Mouse (Mus musculus): ENCODE data around the gene Klf13. TPM values are rescaled to one million over a fixed set of nuclear protein-coding genes. Genes with fewer than 3 reads are reported as not detected.

Gene Klf13
- polyA plus RNA-seq, 1 experiment, result 59.6 TPM

DNA sequence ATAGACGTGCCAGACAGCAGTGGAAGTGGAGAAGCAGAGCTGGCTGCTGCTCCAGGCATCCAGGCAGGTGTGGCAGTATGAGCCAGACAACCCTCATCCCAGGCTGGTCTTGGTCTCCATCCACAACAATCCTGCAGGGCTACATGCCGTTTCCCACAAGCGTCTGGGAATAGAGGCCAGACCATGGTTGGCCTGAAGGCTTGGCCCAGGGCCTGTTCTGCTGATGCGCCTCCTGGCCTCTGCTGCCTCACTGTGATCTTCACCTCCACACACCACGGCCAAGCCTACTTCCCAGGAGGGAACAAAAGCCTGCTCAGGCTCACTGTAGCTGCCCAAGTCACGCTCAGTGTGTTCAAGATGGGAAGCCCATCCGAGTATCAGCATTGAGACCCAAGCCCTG, 56.0 kb downstream of the Klf13 start:
- peaks cover 9% of the 10 kb centered on the region for H3K4me1 ChIP-seq (ENCODE audit: control insufficient read depth, insufficient read depth, low read length)
- no peak overlapping the region for H3K27ac ChIP-seq (ENCODE audit: insufficient read depth, low read length)
- H3K4me3 ChIP-seq (ENCODE audit: insufficient read depth, low read length), result no peak overlapping the region
- no peak for TF ChIP-seq POLR2A (IDR thresholded peaks at IDR 0.05; ENCODE audit: extremely low read depth, insufficient read depth, low read length)
- TF ChIP-seq CTCF (IDR thresholded peaks at IDR 0.05; ENCODE audit: extremely low read depth, insufficient read depth, low read length), result no peak

DNA sequence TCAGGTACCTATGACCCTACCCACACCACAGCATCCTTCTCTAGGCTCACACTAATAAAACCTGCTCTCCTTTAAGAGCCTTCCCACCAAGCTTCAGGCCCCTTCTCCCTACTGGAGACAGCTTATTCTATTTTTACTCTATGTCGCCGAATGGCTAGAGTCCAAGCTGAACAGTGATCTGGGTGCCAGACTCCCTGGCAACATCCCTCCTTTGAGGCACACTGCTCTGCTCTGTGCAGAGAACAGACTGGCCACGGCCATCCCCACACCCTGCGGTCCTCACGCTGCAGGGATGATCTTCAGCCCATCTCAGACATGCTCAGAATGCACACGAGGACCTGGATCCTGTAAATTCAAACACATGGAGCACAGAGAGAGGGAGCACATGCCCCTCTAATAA, 59.1 kb downstream of the Klf13 start:
- TF ChIP-seq POLR2A (IDR thresholded peaks at IDR 0.05; ENCODE audit: extremely low read depth, insufficient read depth, low read length) (no peak), CTCF (IDR thresholded peaks at IDR 0.05; ENCODE audit: extremely low read depth, insufficient read depth, low read length) (no peak)
- Histone ChIP-seq H3K4me3 (ENCODE audit: insufficient read depth, low read length) (no peak overlapping the region), H3K27ac (ENCODE audit: insufficient read depth, low read length) (no peak overlapping the region), H3K4me1 (ENCODE audit: control insufficient read depth, insufficient read depth, low read length) (peaks cover 7% of the 10 kb centered on the region)

DNA sequence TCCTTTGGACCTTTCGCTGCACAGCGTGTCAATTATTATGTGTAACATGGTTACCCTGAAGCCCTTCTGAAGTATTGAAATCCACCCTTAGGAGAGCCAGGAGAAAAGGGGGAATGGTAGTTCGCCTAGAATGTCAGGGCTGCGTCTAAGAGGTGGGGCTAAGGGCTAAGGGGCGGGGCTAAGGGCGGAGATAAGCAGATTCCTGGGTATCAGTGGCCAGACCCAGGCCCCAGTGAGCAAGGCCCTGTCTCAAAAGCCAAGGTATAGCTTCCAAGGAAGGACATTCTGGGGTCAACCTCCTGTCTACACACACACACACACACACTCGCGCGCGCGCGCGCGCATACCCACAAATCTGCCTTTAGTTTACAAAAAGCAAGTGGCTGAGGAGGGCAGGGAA, 61.1 kb downstream of the Klf13 start:
- Histone ChIP-seq H3K4me1 (ENCODE audit: control insufficient read depth, insufficient read depth, low read length) (peaks cover 7% of the 10 kb centered on the region), H3K27ac (ENCODE audit: insufficient read depth, low read length) (no peak overlapping the region), H3K4me3 (ENCODE audit: insufficient read depth, low read length) (no peak overlapping the region)
- TF ChIP-seq POLR2A (IDR thresholded peaks at IDR 0.05; ENCODE audit: extremely low read depth, insufficient read depth, low read length), result no peak
- TF ChIP-seq CTCF (IDR thresholded peaks at IDR 0.05; ENCODE audit: extremely low read depth, insufficient read depth, low read length), result no peak

DNA sequence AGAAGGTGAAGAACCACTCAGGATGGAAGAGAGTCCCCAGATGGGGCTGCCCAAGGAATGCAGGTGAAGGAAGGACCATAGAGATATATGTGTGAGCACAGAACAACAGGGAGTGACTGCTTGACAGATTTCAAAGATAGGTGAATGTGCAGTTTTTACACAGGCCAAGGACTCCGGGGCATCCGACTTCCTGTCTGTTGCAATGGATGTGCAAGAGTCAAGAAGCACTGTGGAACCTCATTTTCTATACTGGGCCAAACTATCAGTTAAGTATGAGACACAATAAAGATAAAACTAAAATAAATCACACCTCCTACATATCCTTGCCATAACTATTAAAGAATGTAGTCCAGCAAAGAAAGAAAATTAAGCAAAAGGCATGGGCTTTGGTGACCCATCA, 62.1 kb downstream of the Klf13 start:
- Histone ChIP-seq H3K27ac (ENCODE audit: insufficient read depth, low read length) (no peak overlapping the region), H3K4me3 (ENCODE audit: insufficient read depth, low read length) (no peak overlapping the region), H3K4me1 (ENCODE audit: control insufficient read depth, insufficient read depth, low read length) (peaks cover 6% of the 10 kb centered on the region)
- no peak for TF ChIP-seq CTCF (IDR thresholded peaks at IDR 0.05; ENCODE audit: extremely low read depth, insufficient read depth, low read length)
- no peak for TF ChIP-seq POLR2A (IDR thresholded peaks at IDR 0.05; ENCODE audit: extremely low read depth, insufficient read depth, low read length)

DNA sequence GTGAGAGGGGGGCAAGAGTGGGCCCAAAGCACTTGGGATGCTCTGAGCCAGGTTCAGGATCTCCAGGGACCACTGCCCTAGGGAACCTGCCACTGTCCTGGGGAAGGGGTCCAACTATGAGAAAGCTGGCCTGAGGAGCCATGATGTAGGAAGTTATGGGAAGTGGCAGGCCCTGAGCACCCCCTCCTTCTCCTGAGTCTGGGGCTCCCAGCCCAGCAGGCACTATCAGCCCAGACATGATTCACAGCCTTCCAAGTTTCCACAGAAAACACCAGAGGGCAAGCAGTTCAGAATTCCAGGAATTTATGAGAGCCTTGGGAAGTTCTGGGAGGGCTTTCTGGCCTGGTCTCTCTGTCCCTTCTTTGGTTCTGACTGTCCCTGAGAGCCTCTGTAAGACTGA, 63.0 kb downstream of the Klf13 start:
- Histone ChIP-seq H3K4me3 (ENCODE audit: insufficient read depth, low read length) (no peak overlapping the region), H3K4me1 (ENCODE audit: control insufficient read depth, insufficient read depth, low read length) (peaks cover 4% of the 10 kb centered on the region), H3K27ac (ENCODE audit: insufficient read depth, low read length) (no peak overlapping the region)
- TF ChIP-seq CTCF (IDR thresholded peaks at IDR 0.05; ENCODE audit: extremely low read depth, insufficient read depth, low read length) (no peak), POLR2A (IDR thresholded peaks at IDR 0.05; ENCODE audit: extremely low read depth, insufficient read depth, low read length) (no peak)

GRCm38 (mm10) chr7:63873880-63874279, 64.8 kb downstream of the Klf13 start:
- no peak overlapping the region for H3K4me3 ChIP-seq (ENCODE audit: insufficient read depth, low read length)
- H3K27ac ChIP-seq (ENCODE audit: insufficient read depth, low read length), result no peak overlapping the region
- no peak for TF ChIP-seq POLR2A (IDR thresholded peaks at IDR 0.05; ENCODE audit: extremely low read depth, insufficient read depth, low read length)
- no peaks in the 10 kb centered on the region for H3K4me1 ChIP-seq (ENCODE audit: control insufficient read depth, insufficient read depth, low read length)

GRCm38 (mm10) chr7:63871698-63872097, 67.0 kb downstream of the Klf13 start:
- Histone ChIP-seq H3K4me1 (ENCODE audit: control insufficient read depth, insufficient read depth, low read length) (no peaks in the 10 kb centered on the region), H3K4me3 (ENCODE audit: insufficient read depth, low read length) (no peak overlapping the region), H3K27ac (ENCODE audit: insufficient read depth, low read length) (no peak overlapping the region)
- TF ChIP-seq CTCF (IDR thresholded peaks at IDR 0.05; ENCODE audit: extremely low read depth, insufficient read depth, low read length) (no peak), POLR2A (IDR thresholded peaks at IDR 0.05; ENCODE audit: extremely low read depth, insufficient read depth, low read length) (no peak)

GRCm38 (mm10) chr7:63868356-63868918, 70.3 kb downstream of the Klf13 start:
- Histone ChIP-seq H3K4me1 (ENCODE audit: control insufficient read depth, insufficient read depth, low read length) (no peaks in the 10 kb centered on the region), H3K4me3 (ENCODE audit: insufficient read depth, low read length) (no peak overlapping the region), H3K27ac (ENCODE audit: insufficient read depth, low read length) (no peak overlapping the region)
- no peak for TF ChIP-seq POLR2A (IDR thresholded peaks at IDR 0.05; ENCODE audit: extremely low read depth, insufficient read depth, low read length)
- no peak for TF ChIP-seq CTCF (IDR thresholded peaks at IDR 0.05; ENCODE audit: extremely low read depth, insufficient read depth, low read length)

GRCm38 (mm10) chr7:63865911-63866310, 72.8 kb downstream of the Klf13 start:
- TF ChIP-seq POLR2A (IDR thresholded peaks at IDR 0.05; ENCODE audit: extremely low read depth, insufficient read depth, low read length) (no peak), CTCF (IDR thresholded peaks at IDR 0.05; ENCODE audit: extremely low read depth, insufficient read depth, low read length) (no peak)
- no peaks in the 10 kb centered on the region for H3K4me1 ChIP-seq (ENCODE audit: control insufficient read depth, insufficient read depth, low read length)
- H3K27ac ChIP-seq (ENCODE audit: insufficient read depth, low read length), result no peak overlapping the region
- H3K4me3 ChIP-seq (ENCODE audit: insufficient read depth, low read length), result no peak overlapping the region

- Histone ChIP-seq H3K4me3 (ENCODE audit: insufficient read depth, low read length) (no peak overlapping the region), H3K27ac (ENCODE audit: insufficient read depth, low read length) (no peak overlapping the region), H3K4me1 (ENCODE audit: control insufficient read depth, insufficient read depth, low read length) (no peaks in the 10 kb centered on the region)
- no peak for TF ChIP-seq POLR2A (IDR thresholded peaks at IDR 0.05; ENCODE audit: extremely low read depth, insufficient read depth, low read length)
- TF ChIP-seq CTCF (IDR thresholded peaks at IDR 0.05; ENCODE audit: extremely low read depth, insufficient read depth, low read length), result no peak
Observed at GRCm38 (mm10) chr7:63863046-63863445, 75.7 kb downstream of the Klf13 start.
